Mouse (Mus musculus) adrenal gland, postnatal 4 days (tissue): ENCODE measurements at regions not wholly inside any gene's neighbourhood (a gene's known extent, or its start where the extent isn't known, plus 50 kb on each side); places are given as distances from the start of the nearest gene placed in this dataset.

Experiments
- DNase-seq, 2 experiments: peaks; one replicate each; pipeline ENCODE4 v3.0.0; 2021 to 2022; ENCODE audit warnings: low spot score in 2 of 2, mixed read lengths in 2 of 2

- no peak for DNase-seq
Observed at GRCm38 (mm10) chrX:108608446-108608845, 56.2 kb downstream of the Gm379 start.

GRCm38 (mm10) chrX:108599906-108600468 lies 64.7 kb downstream of the Gm379 start:
- no peak for DNase-seq

- DNase-seq = no peak
Observed at GRCm38 (mm10) chrX:108561977-108562376, 102.7 kb downstream of the Gm379 start.

GRCm38 (mm10) chrX:108543149-108543548 lies 121.5 kb downstream of the Gm379 start:
- DNase-seq = no peak

GRCm38 (mm10) chrX:108541410-108541809 lies 123.3 kb downstream of the Gm379 start:
- no peak for DNase-seq

- DNase-seq = peak in 1 of 2 experiments; percentile 3
Observed at GRCm38 (mm10) chrX:108536995-108537394, 127.7 kb downstream of the Gm379 start.
